Mouse (Mus musculus): ENCODE results near the gene Zfyve19.
A peak's percentile ranks its signal among the peaks of the same experiment; 100 is the strongest.

Gene Zfyve19

GRCm38 (mm10) chr2:119208344-119209175 is at the start of gene Zfyve19, which contains the start of gene Dnajc17:
Zfyve19 (plus strand) TSS chr2:119208617.
Dnajc17 (minus strand) TSS chr2:119208795.
- peak; percentile 94 for DNase-seq (ENCODE audit: low spot score)

DNA sequence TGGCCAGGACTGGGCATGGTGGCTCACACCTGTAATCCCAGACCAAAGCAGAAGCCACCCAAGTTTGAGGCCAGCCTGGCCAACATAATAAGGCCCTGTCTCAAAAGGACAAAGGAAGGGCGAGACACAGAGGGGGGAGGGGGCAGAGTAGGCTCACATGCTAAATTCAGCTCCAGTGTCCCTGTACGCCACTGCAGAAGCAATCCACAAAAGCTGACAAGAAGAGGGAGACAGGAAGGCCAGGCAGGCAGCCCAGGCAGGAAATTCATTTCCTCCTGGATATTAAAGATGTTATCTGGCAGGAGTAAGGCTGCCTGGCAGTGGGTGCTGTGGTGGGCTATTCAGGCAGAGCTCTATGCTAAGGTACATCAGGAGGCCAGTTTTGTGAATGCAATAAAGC is 47.2 kb upstream of the Zfyve19 start:
- no peak for DNase-seq (ENCODE audit: low spot score)

DNA sequence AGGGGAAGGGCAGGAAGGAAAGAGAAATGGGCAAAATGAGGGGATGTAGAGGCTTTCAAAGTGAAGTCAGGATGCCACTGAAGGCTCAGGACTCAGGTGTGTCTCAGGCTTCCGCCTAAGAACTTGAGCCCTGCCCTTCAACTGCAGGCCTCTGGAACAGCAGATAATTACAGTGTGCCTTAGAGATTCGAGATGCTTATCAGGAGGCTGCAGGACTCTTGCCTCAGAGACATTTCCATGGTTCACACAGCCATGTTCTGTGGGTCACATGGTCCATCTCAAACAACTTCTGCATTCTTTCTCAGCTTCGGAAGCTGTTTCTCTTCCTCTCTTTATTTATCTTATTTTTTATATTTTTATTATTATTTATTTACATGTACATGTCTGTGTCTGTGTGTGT is 45.3 kb upstream of the Zfyve19 start:
- DNase-seq (ENCODE audit: low spot score) = no peak

DNA sequence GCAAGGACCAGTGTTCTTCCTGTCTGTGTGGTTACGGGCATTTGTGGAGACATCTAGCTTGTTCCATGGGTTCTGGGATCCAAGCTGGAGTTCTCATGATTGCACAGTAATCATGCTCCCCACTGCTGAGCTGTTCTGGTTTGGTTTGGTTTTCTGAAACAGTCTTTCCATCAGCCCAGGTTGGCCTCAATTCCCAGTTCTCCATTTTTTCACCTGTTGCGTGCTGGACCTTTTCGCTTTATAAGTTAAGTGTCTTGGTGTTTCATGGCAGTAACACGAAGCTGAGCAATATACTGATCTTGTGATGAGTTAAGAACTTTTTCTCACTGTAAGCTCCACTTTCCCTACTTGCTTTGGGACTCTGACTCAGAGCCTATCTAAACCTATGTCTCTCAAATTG is 44.4 kb upstream of the Zfyve19 start:
- no peak for DNase-seq (ENCODE audit: low spot score)

DNA sequence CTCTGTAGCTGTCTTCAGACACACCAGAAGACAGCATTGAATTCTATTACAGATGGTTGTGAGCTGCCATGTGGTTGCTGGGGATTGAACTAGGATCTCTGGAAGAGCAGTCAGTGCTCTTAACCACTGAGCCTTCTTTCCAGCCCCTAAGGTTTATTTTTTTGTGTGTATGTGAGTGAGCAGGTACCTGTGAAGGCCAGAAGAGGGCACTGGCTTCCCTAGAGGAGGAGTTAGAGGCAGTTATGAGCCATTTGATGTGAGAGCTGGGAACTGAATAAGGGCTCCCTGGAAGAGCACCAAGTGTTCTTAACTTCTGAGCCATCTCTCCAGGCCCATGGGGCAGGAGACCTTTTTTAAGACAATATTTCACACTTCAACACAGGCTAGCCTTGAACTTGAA is 43.0 kb upstream of the Zfyve19 start:
- DNase-seq (ENCODE audit: low spot score) = no peak

- DNase-seq (ENCODE audit: low spot score) = peak; percentile 66
These were observed 41.2 kb upstream of the Zfyve19 start, which contains the start of gene Gchfr for GRCm38 (mm10) chr2:119166901-119167865. Gchfr (plus strand) TSS chr2:119167773.

DNA sequence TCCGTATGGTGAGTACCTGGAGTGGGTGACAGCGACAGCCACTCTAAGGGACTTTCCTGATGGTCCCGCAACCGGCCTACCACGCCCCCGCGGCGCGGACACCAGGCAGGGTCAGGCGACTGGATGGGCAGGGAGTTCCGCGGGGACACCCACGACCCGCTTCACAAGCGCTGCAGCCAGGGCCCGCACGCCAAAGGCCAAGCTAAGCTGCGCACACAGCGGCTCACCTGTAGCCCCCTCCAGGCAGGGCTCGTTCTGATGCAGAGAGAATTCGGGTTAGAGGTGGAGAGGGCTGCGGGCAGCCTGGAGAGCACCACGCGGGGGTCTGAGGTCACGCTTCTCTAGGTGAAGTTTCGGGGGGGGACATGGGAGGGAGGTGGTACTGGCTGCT is 40.6 kb upstream of the Zfyve19 start:
- no peak for DNase-seq (ENCODE audit: low spot score)

GRCm38 (mm10) chr2:119170282-119170681 is 38.1 kb upstream of the Zfyve19 start:
- DNase-seq (ENCODE audit: low spot score) = no peak

DNA sequence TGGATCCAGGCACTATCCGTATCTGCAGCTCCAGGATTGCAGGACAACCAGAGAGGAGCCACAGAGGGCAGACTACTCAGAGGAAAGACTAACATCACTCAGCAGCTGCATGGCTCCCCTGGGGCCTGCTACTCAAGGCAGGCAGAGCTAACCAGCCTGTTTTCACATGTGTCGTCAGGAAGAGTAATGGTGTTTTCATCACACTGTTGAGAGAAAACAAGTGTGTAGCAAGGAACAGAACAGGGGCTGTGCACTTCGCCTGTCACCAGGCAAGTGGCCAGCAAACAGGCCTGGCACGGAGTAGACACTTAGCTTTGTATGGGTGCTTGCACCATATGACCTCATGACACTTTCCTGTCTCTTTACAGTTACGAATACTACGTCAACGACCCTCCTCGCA is 36.8 kb upstream of the Zfyve19 start:
- no peak for DNase-seq (ENCODE audit: low spot score)

GRCm38 (mm10) chr2:119172446-119172845 is 36.0 kb upstream of the Zfyve19 start:
- DNase-seq (ENCODE audit: low spot score) = no peak

DNA sequence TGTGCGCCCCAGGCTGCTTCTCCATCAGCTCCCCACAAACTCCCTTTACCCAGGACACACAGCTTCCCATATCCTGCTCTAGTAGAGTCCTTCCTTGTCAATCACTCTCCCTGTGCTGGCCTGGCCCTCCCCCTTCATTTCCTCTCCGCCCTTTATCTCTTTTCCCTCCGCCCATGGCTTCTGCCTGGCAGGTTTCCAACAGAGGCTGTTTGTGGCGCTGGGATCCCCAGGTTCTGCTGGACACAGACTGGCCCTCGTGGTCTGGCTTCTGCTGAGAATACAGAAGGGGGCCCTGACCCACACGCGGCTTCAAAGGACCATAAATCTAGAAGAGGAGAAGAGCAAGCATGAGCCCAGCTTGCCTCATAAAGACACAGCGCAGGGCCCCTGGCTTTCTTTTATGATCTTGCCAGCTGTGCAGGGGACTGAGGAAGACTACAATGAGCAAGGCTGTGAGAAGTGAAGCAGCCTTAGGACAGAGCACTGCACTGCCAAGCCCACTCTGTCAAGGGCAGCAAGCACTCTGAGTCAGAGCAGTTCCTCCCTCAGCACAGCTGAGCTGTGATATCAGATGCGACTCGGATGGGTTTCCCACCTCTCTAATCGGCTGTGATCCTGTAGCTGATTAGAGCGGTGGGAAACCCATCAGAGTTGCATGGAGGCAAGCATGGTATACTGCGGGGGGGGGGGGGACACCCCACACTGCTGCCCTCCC is 35.4 kb upstream of the Zfyve19 start:
- peak; percentile 76 for DNase-seq (ENCODE audit: low spot score)

GRCm38 (mm10) chr2:119173991-119174651 is 34.3 kb upstream of the Zfyve19 start, which contains the start of gene Gm14137:
Gm14137 (plus strand) TSS chr2:119174509.
- DNase-seq (ENCODE audit: low spot score) = no peak

- no peak for DNase-seq (ENCODE audit: low spot score)
These were observed 33.6 kb upstream of the Zfyve19 start for GRCm38 (mm10) chr2:119174866-119175265.

GRCm38 (mm10) chr2:119175614-119176013 is 32.8 kb upstream of the Zfyve19 start:
- DNase-seq (ENCODE audit: low spot score) = no peak

GRCm38 (mm10) chr2:119176761-119177160 is 31.7 kb upstream of the Zfyve19 start:
- DNase-seq (ENCODE audit: low spot score) = no peak

DNA sequence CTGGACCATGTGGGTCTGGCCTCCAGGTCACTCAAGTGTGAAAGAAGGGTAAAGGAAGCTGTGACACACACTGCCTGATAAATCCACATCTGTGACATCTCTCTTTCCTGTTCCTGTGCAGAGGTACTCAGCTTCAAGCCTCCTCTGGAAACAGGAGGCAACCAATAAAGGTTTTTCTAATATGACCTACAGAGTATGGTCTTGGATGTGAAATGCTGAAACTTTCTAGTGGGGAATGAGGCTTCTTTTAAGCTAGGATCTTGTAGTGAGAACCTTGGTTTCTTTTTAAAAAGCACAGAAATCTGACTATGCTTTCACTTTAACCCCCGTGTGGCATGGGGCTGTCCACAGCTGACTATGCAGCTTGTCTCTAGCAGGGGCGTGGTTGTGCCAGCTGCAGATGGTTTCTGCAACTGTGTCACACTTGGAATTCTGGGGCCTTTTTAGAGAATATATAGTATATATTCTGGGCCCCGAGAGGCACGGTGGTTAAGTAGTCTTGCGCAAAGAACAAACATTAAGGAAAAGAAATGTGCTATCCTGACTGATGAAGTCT is 31.0 kb upstream of the Zfyve19 start:
- DNase-seq (ENCODE audit: low spot score) = no peak

- no peak for DNase-seq (ENCODE audit: low spot score)
These were observed 25.5 kb upstream of the Zfyve19 start for GRCm38 (mm10) chr2:119182914-119183313.

DNA sequence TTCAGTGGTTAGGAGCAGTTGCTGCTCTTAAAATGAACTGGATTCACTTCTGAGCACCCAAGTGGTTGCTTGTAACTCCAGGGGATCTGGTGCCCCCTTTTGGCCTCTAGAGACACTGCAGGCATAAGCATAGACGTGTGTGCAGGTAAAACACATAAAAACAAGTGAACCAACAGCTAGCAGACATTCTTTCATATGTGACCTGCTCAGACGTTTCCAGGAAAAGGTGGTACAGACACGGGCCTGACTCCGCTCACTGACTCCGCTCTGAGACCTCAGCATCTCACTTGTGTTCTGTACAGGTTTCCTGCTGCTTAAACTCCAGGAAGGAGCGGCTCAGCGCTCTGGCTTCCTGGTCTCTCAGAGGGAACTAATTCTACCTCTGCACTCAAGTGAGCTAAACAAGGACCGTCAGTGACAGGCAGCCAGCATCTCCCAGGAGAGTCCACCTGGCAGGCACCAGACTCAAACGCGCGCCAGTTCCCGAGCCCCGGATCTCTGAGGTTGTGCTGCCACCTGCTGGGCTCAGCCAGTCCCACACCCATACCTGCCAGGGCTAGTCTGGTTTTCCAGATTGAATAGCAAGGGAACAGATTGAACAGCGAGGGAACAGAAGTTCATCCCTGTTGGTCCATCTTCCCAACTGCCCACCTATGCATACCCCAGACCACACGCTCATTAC is 19.2 kb upstream of the Zfyve19 start:
- peak; percentile 92 for DNase-seq (ENCODE audit: low spot score)

- no peak for DNase-seq (ENCODE audit: low spot score)
These were observed 17.4 kb upstream of the Zfyve19 start for GRCm38 (mm10) chr2:119190969-119191368.

DNA sequence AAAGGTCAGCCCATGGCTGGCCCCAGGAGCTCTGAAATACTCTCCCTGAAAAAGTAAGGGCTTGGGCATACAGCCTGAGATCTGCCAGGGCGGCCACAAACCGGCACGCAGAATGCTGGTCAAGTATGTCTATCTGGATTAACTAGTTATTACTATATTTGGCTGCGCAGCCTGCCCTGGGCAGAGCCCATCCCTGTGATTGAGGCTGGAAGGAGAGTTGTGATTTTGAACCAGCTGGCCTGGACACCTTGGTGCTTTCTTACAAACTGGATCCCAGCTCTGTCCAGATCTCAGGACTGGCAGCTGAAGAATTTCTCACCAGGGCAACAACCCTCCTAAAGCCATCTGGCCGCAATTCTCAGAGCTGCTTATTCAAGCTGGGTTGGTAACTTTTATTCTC is 14.3 kb upstream of the Zfyve19 start:
- DNase-seq (ENCODE audit: low spot score) = no peak

Measured in testis, postnatal 10 days (tissue).